Mouse (Mus musculus): ENCODE data around the gene Nr2e1.

Gene Nr2e1

GRCm38 (mm10) chr10:42583157-42583872 is at the start of gene Nr2e1, which contains the start of gene Ostm1:
Gene Nr2e1, minus strand, starts transcription at chr10:42583632.
Gene Ostm1, plus strand, starts transcription at chr10:42583822.
- DNase-seq: peak; percentile 29 to 53

GRCm38 (mm10) chr10:42632453-42633360 is 49.3 kb upstream of the Nr2e1 start:
- DNase-seq: peak in 1 of 2 experiments; percentile 23

GRCm38 (mm10) chr10:42631754-42632452 is 48.5 kb upstream of the Nr2e1 start:
- DNase-seq: peak; percentile 21 to 34

- no peak for DNase-seq
Observed at GRCm38 (mm10) chr10:42630596-42631355, 47.3 kb upstream of the Nr2e1 start.

GRCm38 (mm10) chr10:42625907-42626306 is 42.5 kb upstream of the Nr2e1 start:
- DNase-seq: no peak

- DNase-seq: no peak
Observed at GRCm38 (mm10) chr10:42618291-42618690, 34.9 kb upstream of the Nr2e1 start.

GRCm38 (mm10) chr10:42614766-42615165 is 31.3 kb upstream of the Nr2e1 start:
- DNase-seq: no peak

- DNase-seq: peak; percentile 40 to 61
Observed at GRCm38 (mm10) chr10:42613639-42614381, 30.4 kb upstream of the Nr2e1 start.

GRCm38 (mm10) chr10:42613075-42613474 is 29.6 kb upstream of the Nr2e1 start:
- DNase-seq: no peak

GRCm38 (mm10) chr10:42606757-42607156 is 23.3 kb upstream of the Nr2e1 start:
- DNase-seq: no peak

- DNase-seq: peak in 1 of 2 experiments; percentile 25
Observed at GRCm38 (mm10) chr10:42604874-42605273, 21.4 kb upstream of the Nr2e1 start.

GRCm38 (mm10) chr10:42601556-42601955 is 18.1 kb upstream of the Nr2e1 start:
- peak in 1 of 2 experiments; percentile 37 for DNase-seq

GRCm38 (mm10) chr10:42598615-42599014 is 15.2 kb upstream of the Nr2e1 start:
- DNase-seq: no peak

GRCm38 (mm10) chr10:42593201-42593600 is 9.8 kb upstream of the Nr2e1 start:
- DNase-seq: no peak

GRCm38 (mm10) chr10:42591993-42592686 is 8.7 kb upstream of the Nr2e1 start:
- DNase-seq: no peak

GRCm38 (mm10) chr10:42591185-42591992 is 8.0 kb upstream of the Nr2e1 start:
- DNase-seq: peak in 1 of 2 experiments; percentile 28

- DNase-seq: no peak
Observed at GRCm38 (mm10) chr10:42590261-42591184, 7.1 kb upstream of the Nr2e1 start.

GRCm38 (mm10) chr10:42589505-42589904 is 6.1 kb upstream of the Nr2e1 start:
- no peak for DNase-seq

Measured in kidney, postnatal 4 days (tissue).